Mouse (Mus musculus): Measurements from ENCODE around the gene Vdr.

Gene Vdr

GRCm38 (mm10) chr15:97910530-97910929, at the start of gene Vdr:
Gene Vdr, minus strand, starts transcription at chr15:97910630.
- DNase-seq: no peak

GRCm38 (mm10) chr15:97956416-97956815, 46.0 kb upstream of the Vdr start:
- no peak for DNase-seq

GRCm38 (mm10) chr15:97955742-97956141, 45.3 kb upstream of the Vdr start:
- no peak for DNase-seq

- no peak for DNase-seq
These were observed 44.9 kb upstream of the Vdr start for GRCm38 (mm10) chr15:97955286-97955685.

GRCm38 (mm10) chr15:97954671-97955070, 44.2 kb upstream of the Vdr start:
- DNase-seq: peak in 1 of 2 experiments; percentile 34

GRCm38 (mm10) chr15:97952889-97953189, 42.4 kb upstream of the Vdr start:
- peak; percentile 45 to 49 for DNase-seq

- peak; percentile 61 to 81 for DNase-seq
These were observed 41.9 kb upstream of the Vdr start for GRCm38 (mm10) chr15:97952137-97952888.

GRCm38 (mm10) chr15:97950240-97950639, 39.8 kb upstream of the Vdr start:
- no peak for DNase-seq

GRCm38 (mm10) chr15:97949706-97950105, 39.3 kb upstream of the Vdr start:
- no peak for DNase-seq

- no peak for DNase-seq
These were observed 38.3 kb upstream of the Vdr start for GRCm38 (mm10) chr15:97948720-97949119.

- peak; percentile 79 to 81 for DNase-seq
These were observed 35.4 kb upstream of the Vdr start for GRCm38 (mm10) chr15:97945656-97946315.

GRCm38 (mm10) chr15:97944919-97945574, 34.6 kb upstream of the Vdr start:
- peak; percentile 82 to 83 for DNase-seq

GRCm38 (mm10) chr15:97943356-97943755, 32.9 kb upstream of the Vdr start:
- peak; percentile 87 to 91 for DNase-seq

GRCm38 (mm10) chr15:97942538-97942937, 32.1 kb upstream of the Vdr start:
- DNase-seq: no peak

- no peak for DNase-seq
These were observed 30.9 kb upstream of the Vdr start for GRCm38 (mm10) chr15:97941306-97941705.

- no peak for DNase-seq
These were observed 29.7 kb upstream of the Vdr start for GRCm38 (mm10) chr15:97940088-97940487.

- peak; percentile 72 to 82 for DNase-seq
These were observed 28.1 kb upstream of the Vdr start for GRCm38 (mm10) chr15:97938580-97938979.

GRCm38 (mm10) chr15:97932441-97932840, 22.0 kb upstream of the Vdr start:
- DNase-seq: peak; percentile 52

- DNase-seq: no peak
These were observed 18.9 kb upstream of the Vdr start for GRCm38 (mm10) chr15:97929259-97929824.

GRCm38 (mm10) chr15:97927821-97928220, 17.4 kb upstream of the Vdr start:
- DNase-seq: no peak

GRCm38 (mm10) chr15:97927018-97927417, 16.6 kb upstream of the Vdr start:
- DNase-seq: peak; percentile 62 to 85

- DNase-seq: no peak
These were observed 12.0 kb upstream of the Vdr start for GRCm38 (mm10) chr15:97922421-97922820.

GRCm38 (mm10) chr15:97921796-97922195, 11.4 kb upstream of the Vdr start:
- DNase-seq: peak in 1 of 2 experiments; percentile 64

- no peak for DNase-seq
These were observed 9.9 kb upstream of the Vdr start for GRCm38 (mm10) chr15:97920306-97920705.

All from kidney, postnatal 36 days (tissue).